Mouse (Mus musculus): ENCODE data around the gene 2310022B05Rik.
A peak's percentile ranks its signal among the peaks of the same experiment; 100 is the strongest.

Gene 2310022B05Rik

DNA sequence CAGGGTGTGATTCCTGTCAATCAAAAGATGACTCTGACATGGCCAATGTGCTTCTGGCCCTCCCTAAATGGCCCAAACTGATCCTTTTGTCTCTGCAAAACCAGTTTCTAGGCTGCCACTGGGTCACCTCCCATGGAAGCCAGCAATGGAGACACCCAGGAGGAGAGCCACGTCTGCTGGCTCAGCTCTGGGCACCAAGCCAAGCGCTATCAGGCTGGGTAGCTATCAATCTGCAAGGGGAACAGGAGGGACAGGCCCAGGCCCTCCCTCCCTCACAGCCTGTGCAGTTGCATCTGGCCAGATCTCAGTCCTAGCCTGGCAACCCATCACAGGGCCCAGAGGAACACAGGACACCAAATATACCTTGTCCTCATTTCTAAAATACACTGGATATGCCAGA is 4.8 kb downstream of the 2310022B05Rik start:
- DNase-seq = no peak

DNA sequence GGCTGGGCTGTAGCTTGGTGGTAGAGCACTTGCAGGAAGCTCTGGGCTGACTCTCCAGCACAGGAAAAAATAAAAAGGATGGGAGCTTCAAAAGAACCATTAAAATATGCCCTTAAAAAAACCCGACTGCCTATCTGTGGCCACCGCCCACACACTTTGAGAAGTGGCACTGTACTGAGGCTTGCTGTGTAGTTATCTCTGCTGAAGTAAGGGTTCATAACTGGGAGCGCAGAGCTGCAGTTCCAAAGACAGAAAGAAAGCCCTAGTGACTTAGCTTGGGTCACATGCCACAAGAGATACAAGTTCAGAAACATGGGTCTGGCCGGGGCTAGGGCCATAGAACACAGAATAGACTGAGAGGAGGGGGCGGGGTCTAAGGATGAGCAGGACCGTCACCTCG is 5.2 kb downstream of the 2310022B05Rik start:
- no peak for DNase-seq

DNA sequence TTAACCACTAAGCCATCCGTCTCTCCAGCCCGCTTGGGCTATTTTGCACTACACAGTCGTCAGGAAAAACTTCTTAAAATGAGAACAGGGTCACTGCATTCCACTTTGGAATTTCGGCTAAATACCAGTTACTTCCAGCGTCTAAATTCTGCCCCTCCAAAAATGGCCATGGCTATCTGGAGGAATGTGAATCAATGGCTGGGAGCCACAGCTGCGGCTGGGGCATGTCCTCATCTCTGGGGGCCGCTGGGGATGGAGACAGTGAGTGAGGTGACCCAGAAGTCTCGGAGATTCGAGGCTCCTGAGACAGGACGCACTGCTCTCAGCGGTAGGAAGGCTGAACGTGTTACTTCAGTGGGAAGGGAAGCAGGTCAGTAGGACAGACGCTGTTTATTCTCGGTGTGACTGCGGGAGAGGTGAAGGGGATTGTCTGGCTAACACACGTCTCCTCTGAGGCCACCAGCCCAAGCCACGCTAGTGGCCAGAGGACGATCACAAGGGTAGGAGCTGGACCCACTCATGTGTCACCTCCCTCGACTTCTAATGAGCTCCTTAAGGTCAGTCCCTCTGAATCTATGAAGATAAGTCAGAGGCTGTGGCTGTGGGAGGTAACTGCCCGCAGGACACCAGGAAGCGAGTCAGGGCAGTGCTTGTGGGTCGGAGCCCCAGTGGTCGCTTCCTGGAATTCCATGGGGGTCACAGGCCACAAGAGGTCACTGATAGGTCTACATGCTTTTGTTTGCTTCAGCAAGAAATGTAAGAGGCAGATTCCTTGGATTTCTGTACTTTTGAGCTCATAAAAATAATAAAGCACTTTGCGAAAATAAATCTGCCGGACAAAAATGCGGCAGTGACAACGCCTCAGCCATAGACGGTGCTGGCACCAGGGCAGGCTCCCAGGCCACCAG is 9.3 kb downstream of the 2310022B05Rik start:
- no peak for DNase-seq

DNA sequence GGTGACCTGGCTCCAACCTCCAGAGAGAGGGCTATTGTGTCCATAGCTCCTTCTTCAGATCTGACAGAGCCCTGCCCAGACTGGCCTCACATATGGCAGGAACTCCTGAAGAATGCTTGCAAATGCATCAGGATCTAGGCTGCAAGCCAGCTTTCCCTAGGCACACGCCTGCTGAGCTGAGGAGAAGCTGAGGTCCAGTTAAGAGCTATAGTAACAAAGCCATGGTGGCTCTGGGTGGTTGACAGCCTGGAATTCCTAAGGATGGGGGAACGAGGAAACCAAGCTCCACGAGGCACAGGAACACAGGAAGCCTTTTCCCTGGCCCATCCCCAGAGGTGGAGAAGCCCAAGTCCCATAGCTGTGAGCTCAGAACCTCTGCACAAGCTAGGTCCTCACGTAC is 10.6 kb downstream of the 2310022B05Rik start:
- no peak for DNase-seq

DNA sequence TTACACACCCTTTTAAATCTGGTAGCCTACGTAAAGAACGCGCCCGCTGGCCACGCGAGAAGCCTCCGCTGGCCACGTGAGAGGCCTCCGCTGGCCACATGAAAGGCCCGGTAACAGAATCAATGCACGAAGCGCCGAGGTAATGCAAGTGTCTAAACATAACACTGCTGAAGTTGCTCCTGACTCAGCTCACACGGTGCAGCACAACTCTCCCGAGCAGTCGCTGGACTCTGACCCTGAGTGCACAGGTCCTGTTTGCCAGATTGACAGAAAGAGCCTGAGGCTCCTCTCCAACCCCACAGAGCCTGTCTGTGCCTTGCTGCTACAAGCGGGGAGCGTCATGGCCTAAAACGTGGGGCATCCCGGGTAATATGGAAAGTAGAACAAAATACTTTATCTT is 11.4 kb downstream of the 2310022B05Rik start:
- no peak for DNase-seq

DNA sequence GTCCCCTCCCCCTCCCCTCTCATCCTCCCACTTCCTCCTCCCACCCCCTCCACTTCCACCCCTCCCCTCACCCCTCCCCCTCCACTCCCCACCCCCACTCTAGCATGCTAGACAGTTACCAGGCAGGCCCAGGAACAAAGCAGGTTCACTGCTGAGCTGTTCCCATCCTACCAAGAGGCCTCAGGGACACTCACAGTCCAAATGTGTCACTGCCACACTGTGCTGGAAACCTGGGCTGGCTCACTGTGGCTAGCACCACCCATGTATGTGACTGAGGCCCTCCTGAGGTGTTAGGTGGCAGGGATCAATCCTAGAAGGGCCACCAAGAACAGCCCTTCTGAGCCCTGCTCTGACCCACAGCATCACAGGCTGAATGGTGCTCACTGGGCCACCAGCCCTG is 14.9 kb downstream of the 2310022B05Rik start:
- no peak for DNase-seq

DNA sequence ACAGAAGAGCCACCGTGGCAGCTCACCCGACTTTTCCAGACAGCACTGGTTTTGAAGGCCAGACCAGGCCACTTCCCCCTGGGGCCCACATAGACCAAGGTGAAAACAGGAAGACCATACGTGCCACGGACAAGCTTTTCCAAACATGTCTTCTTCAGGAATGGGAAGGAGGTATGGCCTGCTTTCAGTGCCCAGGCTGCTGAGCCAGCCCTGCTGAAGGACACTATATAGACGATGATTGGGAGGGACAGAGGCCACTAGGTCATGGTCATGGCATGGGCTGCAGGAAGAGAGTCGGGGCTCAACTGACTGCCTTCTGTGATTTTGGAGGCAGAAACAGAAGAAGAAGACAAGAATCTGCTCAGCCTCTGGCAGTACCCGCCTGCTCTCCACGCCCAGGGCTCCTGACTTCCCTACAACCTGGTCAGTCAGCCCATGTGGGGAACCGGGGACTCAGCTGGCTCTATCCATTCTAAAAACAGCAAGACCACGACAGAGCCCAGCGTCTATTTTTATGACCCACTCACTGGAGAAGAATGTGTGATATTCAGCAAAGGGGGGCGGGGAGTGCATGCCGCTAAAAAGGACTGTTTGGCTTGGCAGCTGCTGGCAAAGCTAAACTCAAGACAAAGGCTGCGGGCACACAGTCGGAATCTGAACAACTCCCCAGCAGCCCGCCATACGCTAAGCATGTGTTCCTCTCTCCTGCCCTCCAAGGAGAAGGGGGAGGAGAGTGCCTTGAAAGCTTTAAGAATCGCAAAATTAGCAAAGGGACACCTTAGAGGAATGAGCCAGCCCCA is 19.4 kb downstream of the 2310022B05Rik start:
- DNase-seq = no peak

DNA sequence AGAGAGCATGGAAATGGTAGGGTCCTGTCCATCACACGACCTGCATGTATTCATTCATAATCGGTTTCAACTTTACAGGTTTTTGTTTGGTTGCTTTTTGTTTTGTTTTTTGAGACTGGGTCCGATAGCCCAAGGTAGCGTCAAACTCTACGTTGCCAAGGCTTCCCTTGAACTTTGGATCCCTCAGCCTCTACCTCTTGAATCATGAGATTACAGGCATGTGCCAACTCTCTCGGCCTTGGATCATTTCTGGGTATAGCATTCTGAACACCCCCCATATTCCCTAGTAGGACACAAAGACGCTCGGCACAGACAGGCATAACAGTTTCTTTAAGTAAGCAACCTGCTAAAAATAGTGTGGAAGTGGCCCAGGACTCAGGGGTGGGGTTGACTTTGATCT is 21.6 kb downstream of the 2310022B05Rik start:
- no peak for DNase-seq

DNA sequence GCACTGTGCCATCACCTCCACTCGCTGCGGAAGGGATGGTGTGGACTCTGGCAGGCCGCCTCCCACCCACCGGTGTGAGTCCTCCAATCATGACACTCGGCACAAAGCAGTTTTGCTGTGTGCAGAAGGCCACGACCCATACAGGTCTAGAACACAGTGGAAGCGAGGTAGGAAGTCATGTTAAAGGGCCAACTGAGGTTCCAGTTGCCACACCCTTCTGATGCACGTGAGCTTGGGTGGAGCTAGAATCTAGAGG is 28.0 kb downstream of the 2310022B05Rik start:
- DNase-seq = no peak

DNA sequence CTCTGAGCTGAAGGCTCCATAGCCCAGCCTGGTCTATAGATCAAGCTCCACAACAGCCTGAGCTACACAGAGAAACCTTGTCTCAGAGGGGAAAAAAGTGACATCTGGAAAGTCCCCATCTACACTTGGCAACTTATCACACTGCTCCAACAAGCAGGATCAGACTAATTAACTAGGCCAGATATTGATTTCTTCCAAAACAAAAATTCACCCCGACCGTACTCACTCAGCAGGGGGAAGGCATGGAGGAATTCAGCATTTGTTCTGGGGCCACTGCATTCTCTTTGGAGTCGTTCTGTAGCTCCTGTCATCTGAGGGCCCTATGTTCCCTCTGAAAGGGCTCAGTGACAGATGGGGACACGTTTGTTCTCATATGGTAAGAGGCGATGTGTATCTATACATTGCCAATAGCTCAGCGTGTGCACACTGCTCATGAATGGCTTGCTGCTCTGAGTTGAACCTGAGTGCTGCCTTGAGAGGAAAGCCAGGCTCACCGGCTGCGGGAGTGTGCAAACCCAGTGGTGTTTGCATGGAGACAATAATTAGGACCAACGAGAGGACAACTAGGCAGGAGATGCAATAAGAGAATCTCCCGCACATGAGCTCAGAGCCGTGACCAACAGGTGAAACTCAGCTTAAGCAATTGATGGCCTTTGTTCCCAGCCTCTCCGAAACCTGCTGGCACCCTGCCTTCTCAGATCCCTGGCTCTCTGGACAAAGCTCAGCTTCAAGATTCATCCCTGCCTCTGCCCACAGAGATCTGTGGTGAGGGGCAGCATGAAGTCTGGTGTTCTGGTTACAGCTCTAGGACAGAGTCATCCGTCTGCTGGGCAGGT is 28.5 kb downstream of the 2310022B05Rik start:
- no peak for DNase-seq

DNA sequence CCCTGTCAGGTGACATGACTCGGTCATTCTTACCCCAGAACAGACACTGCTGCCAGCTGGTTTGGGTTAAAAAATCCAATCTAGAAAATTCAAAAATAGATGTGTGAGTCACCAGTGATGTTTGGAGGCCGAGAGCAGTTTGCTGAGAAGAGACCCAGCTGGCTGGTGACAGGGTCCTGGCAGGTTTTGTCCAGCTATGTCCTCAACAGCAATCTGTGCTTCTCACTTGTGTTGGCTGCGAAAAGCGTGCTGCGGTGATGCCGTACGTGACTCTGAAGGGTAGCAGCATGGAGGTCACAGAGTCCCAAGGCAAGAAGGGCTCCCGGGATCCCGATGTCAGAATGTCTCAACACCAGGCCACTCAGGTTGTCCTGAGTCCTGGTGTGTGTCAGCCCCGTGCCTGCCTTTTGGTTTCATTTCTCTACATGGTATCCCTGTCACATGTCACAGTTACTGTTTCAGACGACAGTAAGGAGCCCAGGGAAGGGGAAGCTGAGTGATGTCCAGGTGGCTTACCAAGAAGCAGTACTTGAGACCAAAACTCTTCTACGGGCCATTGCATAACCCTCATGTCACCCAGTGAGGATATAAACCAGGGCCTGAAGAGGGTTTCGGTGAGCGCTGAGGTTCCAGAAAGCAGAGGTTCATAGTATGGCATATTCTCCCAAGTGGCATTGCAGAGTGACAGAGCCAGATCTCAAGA is 30.0 kb downstream of the 2310022B05Rik start:
- no peak for DNase-seq

DNA sequence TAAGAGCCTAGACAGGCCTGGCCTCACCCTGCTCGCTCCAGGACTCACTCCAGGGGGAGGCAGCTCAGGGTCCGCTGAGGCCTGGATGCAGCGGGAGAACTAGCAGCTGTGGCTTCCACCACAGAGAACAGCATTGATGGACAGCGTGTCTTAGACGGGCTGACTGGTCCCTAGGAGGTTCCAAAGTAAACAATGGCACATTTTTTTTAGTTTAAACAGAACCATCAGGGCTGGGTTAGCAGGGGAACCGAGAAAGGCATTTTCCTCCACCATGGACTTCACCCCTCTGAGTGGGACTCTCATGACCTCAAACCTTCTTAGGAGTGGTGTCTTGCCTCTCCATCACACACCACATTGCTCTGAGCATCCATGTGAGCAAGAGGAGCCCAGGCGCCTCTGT is 31.2 kb downstream of the 2310022B05Rik start:
- DNase-seq = no peak

DNA sequence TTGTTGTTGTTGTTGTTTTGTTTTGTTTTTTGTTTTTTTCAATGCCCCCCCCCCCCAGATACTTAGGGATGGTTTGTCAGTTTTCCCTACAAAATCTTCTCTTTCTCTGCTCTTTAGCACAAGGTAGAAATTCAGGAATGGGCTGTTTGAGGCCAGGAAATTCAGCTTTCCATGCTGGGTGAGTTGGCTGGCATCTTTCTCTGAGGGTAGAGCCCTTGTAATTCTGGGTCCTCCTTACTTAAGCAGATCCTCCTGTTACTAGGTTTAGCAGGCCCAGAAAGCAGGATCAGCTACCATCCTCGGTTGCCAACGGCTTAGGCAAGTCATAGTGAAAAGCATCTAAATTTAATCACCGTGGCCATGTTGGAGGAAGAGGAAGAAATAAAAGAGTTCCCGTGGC is 32.3 kb downstream of the 2310022B05Rik start:
- DNase-seq = no peak

DNA sequence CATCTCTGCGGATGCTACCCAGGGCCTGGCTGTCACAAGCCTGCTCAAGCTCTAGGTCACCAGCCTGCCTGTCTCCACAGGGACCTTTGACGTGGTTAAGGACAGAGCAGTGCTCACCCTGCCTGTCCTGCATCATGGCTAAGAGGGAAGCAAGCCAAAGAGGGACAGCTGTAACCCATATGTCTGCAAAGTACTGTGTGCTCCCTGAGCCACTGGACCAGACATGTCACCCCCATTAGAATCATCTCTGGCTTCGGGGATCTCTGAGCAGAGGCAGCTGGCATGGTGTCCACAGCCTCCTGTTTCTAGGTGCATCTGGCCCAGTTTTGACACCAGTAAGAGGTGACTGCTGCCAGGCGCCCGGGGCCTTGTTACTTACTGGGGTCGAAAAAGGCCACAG is 32.7 kb downstream of the 2310022B05Rik start:
- DNase-seq = no peak

DNA sequence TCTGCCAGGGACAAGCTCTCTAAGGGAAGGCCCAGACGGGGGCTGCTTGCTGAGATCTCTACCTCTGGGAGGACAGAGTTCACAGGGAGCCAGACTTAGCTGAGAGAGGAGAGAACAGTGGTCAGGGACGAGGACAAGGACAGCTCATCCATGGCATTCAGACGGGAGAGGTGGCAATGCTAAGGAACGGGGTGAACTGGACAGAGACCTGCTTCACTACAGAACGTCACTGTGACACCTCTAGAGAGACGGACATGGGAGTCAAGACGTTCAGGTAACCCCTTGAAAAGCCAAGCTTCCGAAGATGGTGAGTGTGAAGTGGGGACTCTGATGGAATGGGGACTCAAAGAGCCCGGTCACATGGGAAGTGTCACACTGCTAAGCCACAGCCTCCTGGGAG is 36.9 kb downstream of the 2310022B05Rik start:
- no peak for DNase-seq

DNA sequence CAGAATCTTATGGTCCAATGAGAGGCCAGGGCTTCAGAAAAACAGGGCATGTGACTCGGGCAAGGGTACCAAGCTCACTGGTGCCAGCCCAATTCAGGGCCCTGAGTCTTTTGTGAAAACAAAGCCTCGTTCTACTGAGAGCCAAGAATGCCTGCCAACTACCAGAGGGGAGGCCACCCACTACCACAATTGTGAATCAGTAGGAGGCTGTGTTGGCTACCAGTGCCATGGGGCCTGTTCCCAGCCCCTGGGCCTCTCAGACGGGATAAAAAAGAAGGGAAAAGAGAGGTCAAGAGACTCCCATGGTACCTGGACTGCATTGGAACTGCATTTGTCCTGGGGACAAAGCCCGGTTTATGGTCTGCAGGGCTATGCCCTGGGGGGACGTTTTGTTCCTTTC is 41.9 kb downstream of the 2310022B05Rik start:
- no peak for DNase-seq

DNA sequence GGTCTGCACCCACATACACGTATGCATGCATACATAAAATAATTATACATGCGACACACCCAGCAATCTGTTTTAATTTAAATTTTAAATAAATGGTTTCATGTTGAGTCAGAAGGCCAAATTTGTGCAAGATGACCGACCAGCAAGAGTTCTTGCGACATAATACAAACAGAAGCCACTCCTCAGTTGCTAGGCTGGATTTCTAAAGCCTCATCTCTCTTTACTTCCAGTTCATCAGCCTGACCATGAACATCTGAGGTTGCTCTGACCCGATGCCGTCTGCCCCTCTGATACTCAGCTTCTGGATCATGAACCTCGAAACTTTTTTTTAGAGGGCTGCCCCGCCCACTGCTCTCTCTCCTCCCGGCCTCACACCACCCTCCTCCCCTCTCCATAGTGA is 44.9 kb downstream of the 2310022B05Rik start:
- no peak for DNase-seq

DNA sequence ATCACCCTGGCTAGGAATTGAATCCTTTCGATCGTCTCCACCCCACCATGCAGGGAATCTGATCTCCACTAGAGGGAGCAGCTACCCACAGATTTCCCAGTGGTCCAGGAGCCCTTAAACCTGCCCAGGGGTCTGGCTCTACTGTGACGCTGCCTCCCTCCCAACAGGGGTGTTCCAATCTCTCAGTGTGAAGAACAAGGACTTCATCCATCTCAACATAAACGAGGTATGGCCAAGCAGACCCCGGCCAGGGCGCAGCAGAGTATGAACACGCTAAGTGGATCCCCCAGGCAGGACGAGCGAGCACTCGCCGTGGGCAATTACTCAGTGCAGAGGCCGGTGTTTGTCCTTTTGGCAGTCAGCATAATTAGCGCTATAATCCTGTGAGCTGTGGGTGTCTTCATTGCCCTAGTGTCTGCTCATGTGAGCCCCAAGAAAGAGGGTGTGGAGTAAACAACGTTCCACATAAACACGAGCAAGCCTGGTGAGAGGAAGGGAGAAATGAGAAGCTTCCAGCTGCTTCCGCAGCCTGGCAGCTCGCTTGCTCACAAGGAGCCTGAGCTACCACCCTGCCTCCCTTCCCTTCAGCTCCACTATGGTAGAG is 45.8 kb downstream of the 2310022B05Rik start:
- peak; percentile 71 to 74 for DNase-seq

DNA sequence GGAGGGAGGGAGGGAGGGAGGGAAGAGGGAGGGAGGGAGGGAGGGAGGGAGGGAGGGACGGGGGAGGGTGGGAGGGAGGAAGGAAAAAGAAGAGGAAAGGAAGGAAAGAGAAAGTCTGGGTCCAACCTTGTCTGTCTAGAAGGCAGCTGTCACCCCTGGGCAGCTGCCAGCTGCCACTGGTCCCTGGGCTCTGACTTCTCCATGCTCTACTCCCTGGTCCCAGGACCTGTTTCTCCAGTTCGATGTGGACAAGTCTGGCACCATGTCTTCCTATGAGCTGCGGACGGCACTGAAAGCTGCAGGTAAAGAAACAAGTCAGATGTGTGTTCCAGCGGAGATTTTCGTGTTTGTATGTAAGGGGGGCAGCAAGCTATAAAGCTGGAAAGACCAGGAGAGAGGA is 48.8 kb downstream of the 2310022B05Rik start:
- DNase-seq = no peak

DNA sequence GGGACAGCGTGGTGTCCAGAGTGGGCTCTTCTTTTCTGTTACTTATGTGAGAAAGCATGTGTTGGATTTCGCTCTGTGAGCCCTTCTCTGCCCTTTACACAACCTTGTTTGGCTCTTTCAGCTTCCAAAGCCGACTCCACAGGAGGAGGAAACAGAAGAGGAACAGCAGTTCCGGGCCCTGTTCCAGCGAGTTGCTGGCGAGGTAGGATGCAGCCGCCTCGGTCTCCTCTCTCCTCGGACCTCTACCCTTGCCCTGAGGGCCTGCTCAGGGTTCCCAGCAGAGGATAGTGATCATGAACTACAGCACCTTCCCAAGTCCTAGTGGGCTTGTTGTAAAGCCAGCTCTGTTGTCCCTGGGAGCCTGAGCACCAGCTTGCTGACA is 54.2 kb downstream of the 2310022B05Rik start:
- no peak for DNase-seq

DNA sequence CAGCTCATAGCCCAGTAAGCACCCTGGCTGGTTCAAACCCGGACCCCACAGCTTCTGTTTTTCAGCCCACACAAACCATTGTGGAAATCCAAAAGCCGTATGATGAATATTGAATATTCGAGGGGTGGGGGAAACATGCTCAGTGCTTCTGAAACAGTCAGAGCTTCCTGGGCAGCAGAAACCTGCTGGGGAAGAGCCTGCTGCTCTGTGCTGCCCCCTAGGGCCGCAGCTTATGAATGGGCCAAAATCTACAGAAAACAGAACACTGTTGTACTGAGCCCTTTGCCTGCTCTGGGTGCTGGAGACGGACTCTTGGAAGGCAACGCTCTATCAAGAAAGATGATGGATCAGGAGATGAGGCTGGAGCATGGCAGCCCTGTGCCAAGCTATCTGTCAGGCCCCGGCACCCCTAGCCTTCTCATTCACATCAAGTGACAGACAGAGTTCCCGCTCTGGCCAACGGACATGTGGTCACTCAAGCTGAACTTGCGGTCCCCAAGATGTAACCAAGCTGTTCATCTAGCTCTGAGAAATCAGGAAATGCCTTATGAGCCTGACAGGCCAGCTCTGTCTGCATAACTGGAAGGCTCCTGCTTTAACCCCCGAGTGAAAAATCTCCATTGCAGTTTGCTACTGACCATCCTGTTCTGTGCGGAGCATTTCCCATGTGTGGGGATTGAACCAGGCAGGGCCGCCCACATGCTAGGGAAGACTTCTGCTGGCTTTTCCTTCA is 54.8 kb downstream of the 2310022B05Rik start:
- DNase-seq = peak; percentile 3 to 11

DNA sequence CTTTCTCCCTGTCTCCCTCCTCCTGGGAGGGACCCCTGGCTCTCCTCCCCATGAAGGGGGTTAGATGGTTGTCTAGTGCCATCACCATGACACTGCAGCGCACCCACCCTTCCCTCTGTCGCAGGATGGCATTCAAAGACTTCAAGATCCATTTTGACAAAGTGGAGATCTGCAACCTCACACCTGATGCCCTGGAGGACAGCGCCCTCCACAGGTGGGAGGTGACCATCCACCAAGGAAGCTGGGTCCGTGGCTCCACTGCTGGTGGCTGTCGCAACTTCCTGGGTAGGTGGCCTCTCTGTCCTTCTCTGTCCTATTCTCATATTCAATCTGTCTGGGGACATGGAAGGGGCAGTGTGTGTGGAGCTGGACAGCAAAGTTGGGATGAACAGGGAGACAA is 59.1 kb downstream of the 2310022B05Rik start:
- DNase-seq = no peak

Measured in B cell, adult 2 months (primary cell).